Mouse (Mus musculus) layer of hippocampus, adult 9-10 months (tissue): Measurements from ENCODE around the gene Kifc3.
"Not testable (repeated sequence)": the region's sequence is repeated elsewhere in the genome, so short reads cannot be mapped to it uniquely, and the experiment has no call there.

Source experiments
- DNase-seq: peaks from one replicate; pipeline ENCODE4 v3.0.0; 2022; ENCODE audit warnings: low spot score

Kifc3 gene

GRCm38 (mm10) chr8:95202056-95202570 is 499 bp downstream of the Kifc3 start:
- no peak for DNase-seq

GRCm38 (mm10) chr8:95201491-95201890 is 1.1 kb downstream of the Kifc3 start:
- no peak for DNase-seq

DNA sequence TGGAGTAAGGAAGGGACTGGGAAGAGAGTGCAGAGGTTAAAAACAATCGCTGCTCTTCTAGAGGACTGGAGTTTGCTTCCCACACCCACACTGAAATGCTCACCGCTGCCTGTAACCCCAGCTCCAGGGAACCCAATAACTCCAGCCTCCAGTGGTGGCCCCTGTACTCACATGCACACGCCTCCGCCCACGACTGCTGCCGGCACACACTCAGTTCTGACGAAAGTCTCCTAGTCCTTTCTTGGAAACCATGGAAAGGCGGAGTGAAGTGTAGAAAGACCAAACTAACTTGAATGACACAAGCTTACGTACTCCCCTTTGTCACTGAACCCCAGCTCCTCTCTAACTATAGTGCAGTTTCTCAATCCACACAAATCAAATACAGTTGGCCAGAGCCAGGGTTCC is 2.6 kb downstream of the Kifc3 start:
- DNase-seq: no peak

DNA sequence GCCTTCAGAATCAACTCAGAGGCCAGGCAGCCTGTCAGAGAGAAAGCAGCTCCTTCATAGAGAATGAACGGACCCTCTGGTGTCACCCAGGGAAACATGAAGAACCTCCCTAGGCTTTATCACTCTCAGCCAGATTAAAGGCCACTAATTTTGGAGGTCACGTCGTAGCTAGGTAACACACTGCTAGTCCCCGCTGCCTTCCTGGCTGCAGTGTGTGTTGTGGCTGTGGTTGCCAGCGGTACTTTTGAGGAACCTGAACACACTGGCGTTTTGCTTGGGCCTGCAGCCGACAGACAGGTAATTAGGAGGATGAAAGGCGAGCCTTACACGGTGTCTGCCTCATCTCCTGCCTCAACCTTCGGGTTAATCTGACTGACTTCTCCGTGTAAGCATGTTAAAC is 6.9 kb downstream of the Kifc3 start:
- no peak for DNase-seq

DNA sequence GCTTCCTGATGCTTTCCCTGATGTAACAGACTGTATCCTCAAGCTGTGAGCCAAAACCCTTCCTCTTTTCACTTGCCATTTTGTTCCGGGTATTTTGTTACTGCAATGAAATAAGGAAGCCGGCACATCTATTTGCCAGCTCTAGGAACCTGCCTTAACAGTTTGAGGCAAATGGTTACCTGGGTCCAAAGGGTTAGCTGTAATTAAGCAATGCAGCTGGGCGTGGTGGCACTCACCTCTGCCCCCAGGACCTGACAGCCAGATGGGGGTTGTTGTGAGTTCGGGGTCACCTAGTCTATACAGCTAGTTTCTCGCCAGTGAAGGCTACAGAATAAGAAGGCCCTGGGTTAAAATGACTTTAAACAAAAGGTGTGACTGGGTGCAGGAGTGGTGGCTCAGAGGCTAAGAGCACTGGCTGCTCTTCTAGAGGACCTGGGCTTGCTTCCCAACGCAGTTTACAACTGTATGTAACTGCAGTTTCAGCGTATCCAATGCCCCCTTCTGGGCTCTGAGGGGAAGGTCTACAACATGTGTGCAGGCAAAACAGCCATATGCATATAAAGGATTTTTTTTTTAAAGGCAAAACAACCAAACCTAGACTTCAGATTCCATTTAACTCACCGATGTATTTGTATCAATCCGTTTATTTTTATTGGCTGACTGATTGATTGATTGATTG is 11.0 kb downstream of the Kifc3 start:
- DNase-seq: no peak

DNA sequence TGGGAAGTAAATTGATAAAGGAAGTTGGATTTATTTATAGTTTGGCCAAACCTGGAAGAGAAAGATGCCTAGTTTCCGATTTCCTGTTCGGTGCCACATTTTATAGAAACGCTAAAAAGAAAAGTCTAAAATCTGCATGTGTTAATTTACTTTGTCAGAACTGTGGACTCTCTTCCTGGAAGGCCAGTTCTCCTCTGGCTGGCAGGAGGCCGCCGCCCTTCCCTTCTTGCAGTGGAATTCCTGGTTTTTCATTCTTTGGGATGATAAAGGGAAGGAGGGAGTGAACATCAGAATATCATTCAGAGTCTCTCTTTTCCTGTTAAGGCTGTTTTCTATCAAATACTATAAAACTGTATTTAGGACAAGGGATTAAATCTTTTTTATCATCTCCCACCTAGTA is 15.0 kb downstream of the Kifc3 start:
- no peak for DNase-seq

DNA sequence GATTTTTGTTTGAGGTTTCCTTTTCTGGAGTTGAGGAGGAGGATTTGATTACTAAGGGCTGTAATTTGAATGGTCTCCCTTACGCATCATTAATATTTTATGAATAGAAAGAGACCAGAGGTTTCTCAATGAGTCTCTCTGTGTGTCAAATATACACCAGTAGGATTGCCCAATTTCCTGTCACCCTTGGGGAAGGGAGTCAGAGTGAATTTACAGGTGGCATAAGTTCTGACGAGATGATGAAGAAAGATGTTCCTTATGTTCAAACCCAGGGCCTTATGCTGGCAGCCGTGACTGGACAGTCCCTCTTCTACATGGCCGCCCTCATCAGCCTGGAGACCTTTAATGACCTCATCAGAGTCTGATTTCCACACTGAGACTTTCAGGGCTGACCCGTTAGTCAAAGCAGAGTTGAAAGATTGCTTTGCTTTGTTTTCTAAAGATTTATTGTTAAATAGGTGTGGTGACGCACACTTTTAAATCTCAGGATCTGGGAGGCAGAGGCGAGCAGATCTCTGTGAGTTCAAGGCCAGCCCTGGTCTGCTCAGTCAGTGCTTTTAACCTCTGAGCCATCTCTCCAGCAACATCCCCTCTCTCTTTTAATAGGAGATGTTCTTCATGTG is 16.6 kb downstream of the Kifc3 start:
- DNase-seq: no peak

GRCm38 (mm10) chr8:95185104-95185503 is 17.5 kb downstream of the Kifc3 start:
- no peak for DNase-seq

DNA sequence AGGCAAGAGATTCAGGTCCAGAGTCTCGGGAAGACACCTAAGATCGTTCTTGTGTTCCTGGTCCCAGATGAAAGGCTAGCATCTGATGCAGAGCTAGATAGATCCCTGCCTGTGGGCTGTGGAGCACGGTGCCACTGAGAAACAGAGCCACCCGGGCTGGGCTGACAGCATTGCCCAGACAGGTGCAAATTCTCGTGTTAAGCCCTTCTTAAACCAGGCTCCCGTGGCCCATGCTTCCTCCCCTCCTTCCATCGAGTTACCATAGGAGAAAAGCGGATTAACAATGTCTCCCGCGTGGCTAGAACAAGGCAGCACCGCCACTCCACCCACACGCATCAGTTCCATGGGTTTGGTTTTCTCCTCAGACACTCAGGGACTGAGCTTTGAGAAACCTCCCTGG is 18.4 kb downstream of the Kifc3 start:
- no peak for DNase-seq

DNA sequence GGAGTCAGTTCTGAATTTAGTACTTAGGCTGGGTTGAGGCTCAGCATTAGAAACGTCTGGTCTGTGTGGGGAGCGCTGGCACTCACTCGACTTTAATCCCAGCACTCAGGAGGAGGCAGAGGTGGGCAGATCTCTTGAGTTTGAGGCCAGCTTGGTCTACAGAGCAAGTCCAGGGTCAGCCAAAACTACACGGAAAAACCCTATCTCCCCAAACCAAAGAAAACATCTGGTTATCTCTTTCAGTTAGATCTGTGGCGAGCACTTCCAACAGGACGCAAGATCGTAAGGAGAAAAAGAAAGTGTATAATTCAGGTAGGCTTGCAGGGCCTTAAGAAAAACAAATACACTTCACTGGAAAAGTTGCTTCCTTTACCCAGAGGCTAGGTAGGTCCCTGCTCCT is 20.8 kb downstream of the Kifc3 start:
- DNase-seq: no peak

DNA sequence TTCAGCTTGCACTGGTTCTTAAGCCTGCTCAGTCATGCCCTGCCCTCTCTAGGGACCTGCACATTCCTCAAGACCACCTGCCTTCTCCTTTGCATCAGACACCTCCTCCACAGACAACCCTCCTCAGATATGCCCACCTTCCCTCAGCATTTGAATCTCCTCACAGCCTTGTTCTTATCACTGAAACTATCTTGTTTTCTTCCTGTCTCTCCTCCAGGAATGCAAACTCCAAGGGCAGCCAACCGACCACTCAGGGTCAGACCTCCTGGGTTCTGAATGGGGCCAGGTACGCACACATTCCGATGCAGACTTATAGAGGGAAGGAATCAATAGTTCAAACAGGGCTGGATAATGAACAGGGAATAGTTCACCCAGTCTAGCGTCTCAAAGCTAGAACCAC is 24.4 kb downstream of the Kifc3 start:
- no peak for DNase-seq

- DNase-seq: no peak
Measured at GRCm38 (mm10) chr8:95176985-95177384, 25.6 kb downstream of the Kifc3 start.

- no peak for DNase-seq
Measured at GRCm38 (mm10) chr8:95175808-95176207, 26.8 kb downstream of the Kifc3 start.

DNA sequence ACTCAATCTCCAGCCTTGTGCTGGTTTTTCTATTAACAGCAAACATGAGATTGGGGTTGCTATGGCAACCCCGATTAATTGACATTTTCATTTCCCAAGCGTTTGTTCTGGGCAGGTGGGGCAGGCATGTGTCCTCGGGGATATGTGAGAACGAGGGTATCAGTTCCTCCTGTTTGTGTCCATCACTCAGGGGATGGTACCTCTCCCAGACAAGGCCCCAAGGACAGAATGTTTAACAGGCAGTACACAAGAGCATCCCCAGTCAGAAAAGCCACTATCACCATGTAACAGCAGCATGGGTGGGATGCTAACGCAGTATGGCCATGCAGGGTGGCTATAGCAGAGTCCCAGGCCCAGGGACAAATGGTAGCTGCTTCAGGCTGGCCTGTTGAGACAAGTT is 27.3 kb downstream of the Kifc3 start:
- DNase-seq: peak; percentile 12

DNA sequence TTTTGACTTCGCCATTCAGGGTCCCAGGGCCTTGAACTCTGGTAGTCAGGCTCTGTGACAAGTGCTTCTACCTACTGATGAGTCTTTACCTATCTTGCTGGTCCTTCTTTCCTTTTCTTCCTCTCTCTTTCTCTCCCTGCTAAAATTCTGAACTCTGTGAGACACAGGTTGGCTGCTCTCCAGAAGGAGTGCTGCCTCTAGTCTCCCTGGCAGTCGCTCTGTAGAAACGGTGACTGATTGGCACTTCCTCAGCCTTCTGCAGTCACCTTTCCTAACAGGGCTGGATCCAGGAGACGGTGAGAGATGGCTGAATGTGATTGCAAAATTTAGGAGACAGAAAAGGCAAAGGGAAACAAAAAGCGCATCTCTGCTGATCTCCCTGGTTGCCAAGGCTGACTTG is 30.2 kb downstream of the Kifc3 start:
- DNase-seq: no peak

DNA sequence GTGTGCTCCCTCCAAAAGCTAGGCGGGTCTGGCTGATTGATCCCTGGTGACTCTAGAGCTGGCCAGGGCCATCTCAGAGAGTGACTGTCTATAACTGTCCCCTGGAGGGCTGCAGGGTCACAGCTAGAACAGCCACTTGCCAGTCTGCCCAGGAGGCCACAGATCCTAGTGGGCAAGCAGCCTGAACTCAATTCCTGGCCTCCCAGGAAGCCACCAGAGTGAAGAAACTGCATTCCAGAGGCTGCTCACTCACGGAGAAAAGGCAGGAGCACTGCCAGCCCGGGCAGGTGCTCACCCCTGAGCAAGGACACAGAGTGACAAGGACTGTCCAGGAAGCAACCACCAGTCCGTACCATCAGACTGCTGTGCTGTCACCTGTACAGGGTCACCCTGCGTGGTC is 34.9 kb downstream of the Kifc3 start:
- no peak for DNase-seq

DNA sequence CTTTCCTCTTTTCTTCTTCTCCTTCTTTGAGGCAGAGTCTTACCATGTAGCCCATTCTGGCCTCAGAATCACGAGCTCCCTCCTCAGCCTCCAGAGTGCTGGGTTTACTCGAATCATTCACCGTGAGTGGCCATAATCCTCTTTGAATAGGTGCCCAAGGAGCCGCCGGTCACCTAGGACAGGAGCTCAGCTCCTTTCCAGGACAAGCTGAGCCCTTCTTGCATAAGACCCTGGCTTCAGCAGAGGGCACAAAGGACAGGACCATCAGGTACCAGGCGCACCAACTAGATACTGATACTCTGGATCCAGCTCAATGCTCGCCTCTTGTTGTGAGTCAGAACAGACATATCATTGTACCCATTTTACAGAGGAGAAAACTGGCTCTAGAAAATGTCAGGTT is 36.2 kb downstream of the Kifc3 start:
- DNase-seq: no peak

DNA sequence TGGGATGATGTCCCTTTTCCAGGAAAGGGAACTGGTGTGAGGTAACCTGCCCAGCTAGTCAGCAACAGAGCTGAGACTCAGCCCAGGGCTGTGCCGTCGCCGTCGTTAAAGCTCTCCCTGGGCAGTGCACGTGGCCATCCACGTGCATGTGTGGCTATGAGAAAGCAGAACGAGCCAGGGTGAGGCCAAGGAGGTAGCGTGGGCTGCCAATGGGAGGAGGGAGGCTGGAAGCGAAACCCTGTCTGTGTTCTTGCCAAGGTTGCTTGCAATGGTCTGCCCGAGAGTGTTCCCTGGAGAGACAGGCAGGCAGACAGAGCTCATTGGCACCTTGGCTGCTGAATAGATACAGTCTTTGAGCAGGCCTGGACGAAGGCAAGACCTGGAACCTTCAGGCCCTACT is 36.7 kb downstream of the Kifc3 start:
- no peak for DNase-seq

GRCm38 (mm10) chr8:95164469-95164868 is 38.1 kb downstream of the Kifc3 start:
- no peak for DNase-seq

GRCm38 (mm10) chr8:95163969-95164368 is 38.6 kb downstream of the Kifc3 start:
- not testable (repeated sequence) for DNase-seq

DNA sequence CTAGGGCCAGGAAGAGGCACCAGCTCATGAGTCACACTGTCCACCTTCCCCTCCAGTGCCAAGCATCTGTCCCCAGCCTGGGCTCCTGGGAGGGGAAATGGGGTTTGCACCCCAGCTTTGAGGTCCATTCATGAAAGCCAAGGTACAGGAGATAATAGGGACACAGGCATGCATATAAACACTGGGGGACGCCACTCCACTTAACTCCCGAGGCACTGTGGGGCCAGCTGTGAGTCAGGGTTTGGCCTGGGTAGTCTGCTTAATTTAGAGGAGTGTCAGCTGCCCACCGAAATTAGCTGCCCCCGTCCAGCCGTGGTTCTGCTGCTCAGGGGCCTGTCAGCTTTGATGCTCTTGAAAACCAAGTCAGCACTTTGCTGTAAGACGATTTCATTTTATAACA is 39.8 kb downstream of the Kifc3 start:
- DNase-seq: no peak

DNA sequence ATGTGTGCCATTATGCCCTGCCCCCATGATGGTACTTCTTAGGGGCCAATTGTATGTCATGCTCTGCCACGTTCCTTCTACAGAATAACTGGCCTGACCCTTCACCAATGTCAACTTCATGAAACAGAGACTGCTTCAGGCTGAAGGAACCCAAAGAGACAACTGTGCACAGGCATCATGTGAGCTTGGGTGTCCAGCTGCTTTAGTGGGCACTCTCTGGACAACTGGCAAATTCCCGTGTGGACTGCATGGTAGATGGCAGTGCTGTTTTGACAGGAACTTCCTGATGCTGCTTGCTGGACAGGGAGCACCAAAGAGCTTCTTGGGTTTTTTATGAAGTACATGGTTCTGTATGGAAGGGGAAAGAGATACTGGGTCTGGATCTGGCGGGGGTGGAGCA is 43.3 kb downstream of the Kifc3 start:
- no peak for DNase-seq

GRCm38 (mm10) chr8:95158654-95159053 is 44.0 kb downstream of the Kifc3 start:
- no peak for DNase-seq

- no peak for DNase-seq
Measured at GRCm38 (mm10) chr8:95157145-95157544, 45.5 kb downstream of the Kifc3 start.
